Mouse (Mus musculus) CH12.LX (cell line): ENCODE data around the gene Slc25a26.

ENCODE experiments used
- CHD1 ChIP-seq: IDR thresholded peaks from 2 replicates; pipeline ENCODE4 v1.6.1; 2012; ENCODE audit warnings: low read depth, low read length, improper control_type of control experiment, inconsistent platforms
- CTCF ChIP-seq, 2 experiments: IDR thresholded peaks in 1 of 2; conservative IDR thresholded peaks in 1 of 2; 2 replicates each; pipeline ENCODE4 v1.5.1; 2011 to 2012; ENCODE audit warnings: low read depth in 2 of 2, low read length in 2 of 2, improper control_type of control experiment in 1 of 2, inconsistent platforms in 1 of 2, mild to moderate bottlenecking in 1 of 2, moderate library complexity in 1 of 2
- EP300 ChIP-seq: IDR thresholded peaks from 2 replicates; pipeline ENCODE4 v1.6.1; 2011; ENCODE audit warnings: low read length, improper control_type of control experiment
- MAFK ChIP-seq: IDR thresholded peaks from 2 replicates; pipeline ENCODE4 v1.6.1; 2011; ENCODE audit warnings: low read length, improper control_type of control experiment; ENCODE audit not compliant: insufficient replicate concordance
- MYC ChIP-seq: IDR thresholded peaks from 2 replicates; pipeline ENCODE4 v1.6.1; 2011; ENCODE audit warnings: low read depth, mild to moderate bottlenecking, improper control_type of control experiment, low read length
- NELFE ChIP-seq: IDR thresholded peaks from 2 replicates; pipeline ENCODE4 v1.6.1; 2011; ENCODE audit warnings: low read depth, low read length, improper control_type of control experiment
- NRF1 ChIP-seq: IDR thresholded peaks from 2 replicates; pipeline ENCODE4 v1.6.1; 2014; ENCODE audit warnings: low read depth, mild to moderate bottlenecking, inconsistent platforms, low read length, improper control_type of control experiment, moderate library complexity
- POLR2AphosphoS2 ChIP-seq: IDR thresholded peaks from 2 replicates; pipeline ENCODE4 v1.6.1; 2011; ENCODE audit warnings: low read depth, low read length, improper control_type of control experiment
- USF1 ChIP-seq: IDR thresholded peaks from 2 replicates; pipeline ENCODE4 v1.6.1; 2014; ENCODE audit warnings: low read depth, mild to moderate bottlenecking, inconsistent platforms, low read length, improper control_type of control experiment
- ZNF384 ChIP-seq: IDR thresholded peaks from 2 replicates; pipeline ENCODE4 v1.6.1; 2012; ENCODE audit warnings: low read depth, low read length, improper control_type of control experiment, inconsistent platforms

DNA sequence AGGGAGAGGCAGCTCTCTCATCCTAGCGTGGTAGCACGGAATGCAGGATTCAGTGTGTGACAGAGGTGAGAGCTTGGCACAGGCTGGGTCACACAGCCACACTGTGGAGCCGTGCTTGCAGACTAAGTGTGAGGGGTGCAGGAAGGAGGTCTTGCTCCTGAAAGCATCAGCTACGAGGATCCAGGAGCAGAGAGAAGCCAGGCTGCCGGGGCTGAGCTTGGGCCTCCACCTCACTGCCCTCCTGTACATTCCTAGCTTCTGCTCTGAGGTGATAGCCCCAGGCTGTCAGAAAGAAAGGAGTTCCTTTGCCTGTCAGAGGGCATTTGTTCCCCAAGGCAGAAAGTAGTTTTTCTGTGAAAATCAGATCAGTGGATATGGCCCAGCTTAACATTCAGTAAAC lies 95.1 kb downstream of the Slc25a26 start:
- no peak for TF ChIP-seq USF1
- TF ChIP-seq CTCF (conservative IDR thresholded peaks at IDR 0.05 in 1 of 2, IDR thresholded peaks at IDR 0.05 in 1 of 2; ENCODE audit: low read depth in 2 of 2, low read length in 2 of 2), result no peak
- no peak for TF ChIP-seq MAFK
- no peak for TF ChIP-seq MYC
- no peak for TF ChIP-seq ZNF384
- TF ChIP-seq EP300, result no peak
- TF ChIP-seq NRF1, result no peak
- no peak for TF ChIP-seq NELFE
- no peak for TF ChIP-seq CHD1
- no peak for TF ChIP-seq POLR2AphosphoS2
